Mouse (Mus musculus) layer of hippocampus, adult 8-10 months (tissue): ENCODE results near the gene Foxo3. TPM values are rescaled to one million over a fixed set of nuclear protein-coding genes. Genes with fewer than 3 reads are reported as not detected.

ENCODE experiments used
- total RNA-seq, 4 experiments: library from RNA; stranded (reverse); gene quantifications; 2 replicates each; pipeline ENCODE4 v1.2.4; 2022

Gene Foxo3
- total RNA-seq, 4 experiments from 2014 or later: 43.3 to 53.4 (median 48.2) TPM

Other genes starting within 250 kb of the Foxo3 start
- 10 to 100 TPM; 11.1 to 15.8 (median 13.9) TPM for gene Afg1l, start 201.8 kb upstream of the Foxo3 start, total RNA-seq
- 100 to 1,000 TPM; 176 to 202 (median 187) TPM for gene Snx3, start 225.3 kb upstream of the Foxo3 start, total RNA-seq